Mouse (Mus musculus): ENCODE results near the gene Vwa3b.

Vwa3b gene

DNA sequence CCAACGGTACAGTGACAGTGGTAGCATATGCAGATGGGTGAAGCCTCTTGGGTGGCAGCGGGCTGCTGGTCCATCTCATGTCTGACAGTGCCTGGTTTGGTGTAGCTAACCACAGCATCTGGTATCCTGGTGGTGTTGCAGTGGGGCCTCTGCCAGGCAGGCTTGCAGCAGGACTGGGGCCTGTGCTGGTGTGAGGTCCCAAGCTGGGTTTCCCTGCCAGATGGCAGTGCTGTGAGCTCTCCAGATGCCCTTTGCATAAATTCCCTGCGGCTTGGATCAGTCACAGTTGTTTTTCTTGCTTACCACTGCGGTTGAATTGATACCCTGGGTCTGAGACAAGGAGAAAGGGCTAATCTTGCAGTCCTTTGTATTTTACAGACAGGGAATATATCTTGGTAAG lies 95.9 kb downstream of the Vwa3b start:
- DNase-seq (ENCODE audit: low read depth, low spot score), result peak; percentile 78

DNA sequence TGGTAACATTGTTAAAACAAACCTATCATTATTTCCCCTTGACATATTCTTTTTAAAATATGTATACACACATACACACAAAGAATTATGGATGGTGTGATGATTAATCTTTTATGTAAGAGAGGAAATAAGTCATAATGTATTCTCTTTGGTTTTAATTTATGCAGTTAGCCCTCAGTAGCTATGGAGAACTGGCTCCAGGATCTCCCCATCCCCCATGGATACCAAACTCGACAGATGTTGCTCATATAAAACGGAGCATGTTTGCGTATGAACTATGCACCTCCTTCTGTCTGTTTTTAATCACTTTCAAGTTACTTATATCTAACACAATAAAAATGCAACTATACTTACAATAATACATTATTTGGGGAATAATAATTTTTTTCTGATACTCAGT lies 96.4 kb downstream of the Vwa3b start:
- DNase-seq (ENCODE audit: low read depth, low spot score), result peak; percentile 36

DNA sequence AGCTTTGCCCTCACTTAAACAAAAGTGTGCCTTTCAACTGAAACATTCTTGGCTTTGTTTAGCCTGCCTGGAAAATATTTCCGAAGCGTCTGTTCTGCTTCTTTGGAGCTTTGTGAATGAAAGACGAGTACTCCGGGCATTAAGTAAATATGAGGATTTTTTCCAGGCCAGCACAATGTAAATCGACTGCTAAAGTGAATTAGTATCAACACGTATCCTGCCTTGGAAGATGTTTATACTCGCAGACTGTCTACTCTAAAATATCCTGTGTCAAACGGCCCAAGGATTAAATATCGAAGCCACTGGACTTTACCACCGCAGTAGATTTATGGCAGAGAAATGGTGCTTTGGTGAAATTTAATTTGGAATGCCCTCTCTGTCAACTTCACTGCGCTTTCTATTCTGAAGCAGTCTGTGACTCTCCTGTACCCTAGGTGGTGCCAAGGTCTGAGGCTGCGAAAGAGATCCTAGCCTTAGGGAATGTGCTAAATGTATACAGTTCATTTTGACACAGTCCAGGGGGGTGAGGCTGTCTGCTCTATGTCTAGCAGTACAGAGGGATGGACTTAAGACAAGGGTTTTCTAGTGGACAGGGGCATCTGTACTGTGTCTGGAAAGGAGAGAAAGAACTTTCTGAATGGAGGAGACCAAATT lies 98.4 kb downstream of the Vwa3b start:
- no peak for DNase-seq (ENCODE audit: low read depth, low spot score)

DNA sequence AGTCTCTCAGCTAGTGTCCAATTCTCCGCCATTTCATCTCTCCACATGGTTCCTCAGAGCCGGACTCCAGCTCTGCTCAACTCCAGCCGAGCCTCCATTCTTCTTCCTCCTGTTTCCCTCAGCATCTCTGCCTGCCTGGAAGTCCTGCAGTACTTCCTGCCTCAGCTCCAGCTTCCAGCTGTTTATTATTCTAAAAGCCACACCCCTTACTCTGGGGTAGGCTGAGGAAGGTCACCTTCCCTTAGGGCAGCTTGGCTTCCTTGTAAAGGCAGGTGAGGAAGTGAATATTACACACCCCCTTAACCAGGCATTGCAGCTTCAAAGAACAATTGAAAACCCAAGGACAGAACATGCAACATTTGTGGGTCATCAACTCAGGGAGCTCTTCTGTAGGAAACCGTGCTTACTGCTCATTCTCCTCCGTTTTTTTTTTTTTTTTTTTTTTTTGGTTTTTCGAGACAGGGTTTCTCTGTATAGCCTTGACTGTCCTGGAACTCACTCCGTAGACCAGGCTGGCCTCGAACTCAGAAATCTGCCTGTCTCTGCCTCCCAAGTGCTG lies 103.7 kb downstream of the Vwa3b start:
- no peak for DNase-seq (ENCODE audit: low read depth, low spot score)

DNA sequence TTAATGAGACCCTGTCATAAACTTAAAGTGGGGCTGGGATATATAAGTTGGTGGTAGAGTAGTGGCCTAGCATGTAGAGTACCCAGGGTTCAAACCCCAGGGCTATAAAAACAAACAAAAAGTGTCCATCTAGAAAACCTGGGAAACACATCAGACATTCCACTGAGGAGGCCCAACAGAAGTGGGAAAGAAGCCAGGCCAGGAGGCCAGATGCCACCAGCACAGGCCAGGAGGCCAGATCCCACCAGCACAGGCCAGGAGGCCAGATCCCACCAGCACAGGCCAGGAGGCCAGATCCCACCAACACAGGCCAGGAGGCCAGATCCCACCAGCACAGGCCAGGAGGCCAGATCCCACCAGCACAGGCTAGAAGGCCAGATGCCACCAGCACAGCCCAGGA lies 104.8 kb downstream of the Vwa3b start:
- DNase-seq (ENCODE audit: low read depth, low spot score), result no peak

DNA sequence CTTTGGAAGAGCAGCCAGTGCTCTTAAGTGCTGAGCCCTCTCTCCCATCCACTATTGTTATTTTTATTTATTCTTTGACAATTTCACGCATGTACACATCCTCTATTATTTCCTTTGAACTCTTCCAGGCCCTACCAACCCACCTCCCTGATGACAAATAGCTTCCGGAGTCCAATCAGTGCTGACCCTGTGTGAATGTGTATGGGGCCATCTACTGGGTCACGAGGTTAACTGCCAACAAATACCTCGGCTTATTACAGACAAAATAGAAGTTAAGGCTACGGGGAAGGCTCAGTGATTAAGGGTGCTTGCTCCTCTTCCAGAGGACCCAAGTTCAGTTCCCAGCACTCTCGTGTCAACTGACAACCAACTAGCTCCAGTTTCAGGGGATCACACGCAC lies 106.0 kb downstream of the Vwa3b start:
- no peak for DNase-seq (ENCODE audit: low read depth, low spot score)

DNA sequence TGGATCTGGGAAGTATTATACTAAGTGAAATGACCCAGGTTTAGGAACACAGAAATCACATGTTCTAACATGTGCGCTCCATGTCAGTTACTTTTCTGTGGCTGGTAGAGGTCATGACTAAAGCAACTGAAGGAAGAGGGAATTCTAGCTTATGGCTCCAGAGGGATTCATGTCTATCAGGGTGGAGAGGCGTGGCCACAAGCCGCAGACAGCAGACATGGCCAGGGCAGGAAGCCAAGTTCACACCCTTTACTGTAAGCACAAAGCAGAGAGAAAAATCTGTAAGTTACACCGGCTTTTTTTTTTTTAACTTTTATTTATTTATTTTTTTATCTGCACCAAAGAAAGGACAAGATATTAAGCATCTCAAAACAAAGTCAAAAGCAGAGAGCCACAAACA lies 119.6 kb downstream of the Vwa3b start:
- no peak for DNase-seq (ENCODE audit: low read depth, low spot score)

DNA sequence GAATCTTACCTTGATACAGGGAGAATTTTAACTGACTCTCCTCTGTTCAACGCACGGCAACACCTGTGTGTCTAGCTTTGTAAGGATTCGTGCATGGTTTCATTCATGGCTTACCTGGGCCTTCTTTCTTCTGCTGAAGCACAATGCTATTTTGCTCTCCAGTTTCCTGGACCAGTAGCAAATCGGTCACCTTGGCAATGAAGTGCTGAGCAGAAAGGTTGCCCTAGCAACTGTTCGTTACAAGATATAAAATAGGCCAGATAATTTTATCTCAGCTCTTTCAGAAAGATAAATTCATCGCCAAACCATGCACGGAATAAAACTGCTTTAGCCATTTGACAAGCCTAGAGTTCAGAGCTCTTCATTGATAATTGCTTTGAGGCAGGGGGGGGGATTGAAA lies 123.5 kb downstream of the Vwa3b start:
- DNase-seq (ENCODE audit: low read depth, low spot score), result no peak

DNA sequence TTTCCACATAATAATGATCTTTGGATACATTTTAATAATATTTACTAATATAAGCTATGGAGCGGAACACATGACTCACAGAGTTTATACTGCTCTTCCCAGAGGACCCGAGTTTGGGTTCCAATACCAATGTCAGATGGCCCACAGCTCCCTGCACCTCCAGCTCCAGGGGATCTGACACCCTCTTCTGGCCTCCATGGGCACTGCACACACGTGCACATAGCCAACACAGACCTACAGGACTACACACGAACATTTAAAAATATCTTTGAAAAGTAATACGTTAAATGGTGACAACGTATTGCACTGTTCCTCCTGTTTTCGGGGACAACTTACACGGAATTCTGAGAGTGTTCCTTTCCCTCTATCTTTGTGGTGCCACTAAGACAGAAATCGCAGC lies 125.5 kb downstream of the Vwa3b start:
- no peak for DNase-seq (ENCODE audit: low read depth, low spot score)

DNA sequence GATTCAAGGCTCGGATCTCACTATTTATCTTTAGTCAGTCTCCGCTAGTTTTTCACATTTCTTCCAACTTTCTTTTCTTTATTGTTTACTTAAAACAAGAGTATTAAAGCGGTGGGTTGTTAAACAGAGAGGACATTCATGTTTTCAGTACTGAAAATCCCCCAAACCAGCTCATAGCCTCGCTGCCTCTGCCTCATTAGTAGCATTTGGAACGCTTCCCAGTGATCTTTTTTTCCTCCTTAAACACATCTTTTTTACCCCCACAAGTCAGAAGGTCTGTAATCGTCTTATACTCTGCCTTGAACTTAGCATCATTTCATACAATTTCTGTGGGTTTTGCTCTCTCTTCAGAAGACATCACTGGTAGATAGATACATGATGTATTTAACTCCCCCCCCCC lies 139.7 kb downstream of the Vwa3b start:
- DNase-seq (ENCODE audit: low read depth, low spot score), result no peak

DNA sequence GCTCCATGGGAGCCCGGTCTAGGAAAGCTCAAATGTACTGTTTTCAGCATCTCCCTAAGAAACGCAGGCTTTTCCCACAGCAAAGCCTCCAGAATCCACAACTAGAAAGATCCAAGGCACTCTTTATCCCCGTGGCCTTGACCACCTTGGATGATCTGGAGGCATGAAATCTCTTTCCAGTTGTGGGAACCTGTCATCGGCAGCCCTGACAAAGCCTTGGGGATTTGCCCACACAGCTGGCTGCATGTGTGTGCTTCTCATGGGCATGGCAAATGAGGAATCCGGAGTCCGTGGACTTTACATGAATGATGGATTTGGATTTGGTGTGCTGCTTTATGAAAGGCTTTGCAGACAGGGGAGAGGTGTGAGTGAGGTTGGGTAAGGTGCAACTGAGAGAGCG lies 141.5 kb downstream of the Vwa3b start:
- peak; percentile 23 for DNase-seq (ENCODE audit: low read depth, low spot score)

DNA sequence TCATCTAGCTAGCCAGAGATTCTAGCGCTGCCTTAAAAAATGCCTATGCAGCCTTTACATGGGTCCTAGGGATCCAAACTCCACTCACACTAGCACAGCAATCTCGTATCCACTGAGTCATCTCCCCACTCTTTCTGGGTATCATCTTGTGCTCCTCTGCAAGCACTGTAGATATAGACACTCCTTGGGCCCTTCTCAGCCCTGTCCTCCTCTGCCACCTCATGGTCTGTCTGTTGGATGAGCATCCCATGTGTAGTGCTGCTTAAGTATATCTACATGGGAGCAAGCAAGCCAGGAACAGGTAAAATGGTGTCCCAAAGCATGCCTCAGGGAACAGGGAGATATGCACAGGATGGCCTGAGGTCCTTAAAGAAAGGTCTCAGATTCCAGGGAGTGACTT lies 151.5 kb downstream of the Vwa3b start:
- no peak for DNase-seq (ENCODE audit: low read depth, low spot score)

DNA sequence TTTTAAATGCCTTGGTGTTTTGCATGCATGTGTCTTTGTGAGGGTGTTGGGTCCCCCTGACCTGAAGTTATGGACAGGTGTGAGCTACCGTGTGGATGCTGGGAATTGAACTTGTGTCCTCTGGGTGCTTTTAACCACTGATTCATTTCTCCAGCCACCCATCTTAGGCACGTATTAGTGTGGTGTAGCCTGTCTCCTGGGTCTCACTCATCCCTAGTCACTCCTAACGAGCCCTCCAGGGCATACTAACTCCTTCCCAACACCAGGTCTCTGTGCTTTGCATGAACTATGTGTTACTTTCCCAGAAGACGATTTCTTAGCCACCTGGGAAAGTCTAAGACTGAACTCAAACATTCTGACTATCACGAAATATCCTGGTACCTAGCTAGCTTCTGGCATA lies 153.5 kb downstream of the Vwa3b start:
- no peak for DNase-seq (ENCODE audit: low read depth, low spot score)

DNA sequence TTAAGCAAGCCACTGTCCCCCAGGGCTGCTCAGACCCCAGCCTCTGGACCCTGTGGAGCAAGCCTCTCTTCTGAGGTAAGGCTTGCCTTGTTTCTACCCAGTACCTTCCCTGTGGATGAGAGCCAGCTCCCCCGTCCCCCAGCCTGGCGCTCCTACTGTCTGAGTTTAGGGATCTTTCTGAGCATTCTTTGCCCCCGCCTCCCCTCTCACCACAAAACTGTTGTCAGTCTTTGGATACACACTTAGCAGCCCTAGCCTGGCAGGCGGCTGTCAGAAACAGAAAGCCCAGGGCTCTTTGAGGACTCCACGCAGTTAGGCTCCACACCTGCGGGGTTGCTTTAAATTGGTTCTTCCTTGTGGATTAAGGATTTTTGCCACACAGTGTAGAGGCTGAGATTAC lies 160.7 kb downstream of the Vwa3b start:
- DNase-seq (ENCODE audit: low read depth, low spot score), result no peak

DNA sequence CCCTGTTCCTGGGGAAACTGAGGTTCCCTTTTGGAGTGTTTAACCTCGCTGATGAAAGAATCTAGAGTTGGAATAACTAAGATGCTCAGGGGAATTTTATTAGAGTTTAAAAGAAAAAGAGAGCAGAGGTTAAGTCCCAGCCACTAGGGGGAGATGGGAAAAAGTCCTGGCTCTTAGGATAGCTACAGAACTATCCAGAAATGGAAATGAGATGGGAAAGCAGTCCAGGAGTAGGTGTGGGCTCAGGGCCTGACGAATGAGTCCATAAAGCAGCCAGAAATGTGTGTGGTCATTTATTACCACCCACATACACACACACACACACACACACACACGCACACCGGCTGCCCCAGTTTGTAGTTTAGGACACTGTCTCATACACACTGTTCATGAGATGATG lies 168.2 kb downstream of the Vwa3b start:
- no peak for DNase-seq (ENCODE audit: low read depth, low spot score)

DNA sequence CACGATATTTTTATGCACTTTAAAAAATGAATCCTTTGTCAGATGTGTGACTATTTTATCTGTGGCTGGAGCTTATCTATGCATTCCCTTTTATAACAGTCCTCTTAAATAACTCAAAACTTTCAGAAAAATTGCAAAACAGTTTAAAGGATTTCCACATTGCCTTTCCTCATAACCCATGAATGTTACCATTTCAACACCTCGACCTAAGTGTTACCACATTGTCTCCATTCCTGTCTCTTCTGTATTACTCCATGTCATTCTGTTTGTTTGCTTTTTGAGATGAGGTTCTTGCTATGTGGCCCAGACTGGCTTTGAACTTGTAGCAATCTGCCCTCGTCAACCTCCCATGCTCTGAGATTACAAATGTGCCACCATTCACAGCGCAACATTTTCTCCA lies 175.0 kb downstream of the Vwa3b start:
- DNase-seq (ENCODE audit: low read depth, low spot score), result no peak

DNA sequence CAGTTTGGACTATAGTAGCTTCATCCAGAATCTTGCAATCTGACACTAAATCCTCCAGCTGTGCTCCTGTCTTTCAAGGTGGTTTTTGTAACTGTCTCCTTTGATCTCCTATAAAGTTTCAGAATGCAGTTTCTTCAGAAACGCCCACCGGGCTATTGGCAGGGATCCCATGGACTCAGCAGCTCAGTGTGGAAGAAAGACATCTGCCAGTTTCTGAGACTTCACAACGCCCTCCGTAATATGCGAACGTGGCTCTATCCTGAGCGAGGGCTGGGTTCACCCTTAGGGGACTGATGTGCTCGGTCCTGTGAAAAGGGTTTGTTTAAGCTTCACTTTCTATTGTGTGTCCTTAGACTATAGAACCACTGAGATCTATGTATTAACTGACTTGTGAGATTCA lies 181.3 kb downstream of the Vwa3b start:
- DNase-seq (ENCODE audit: low read depth, low spot score), result no peak

DNA sequence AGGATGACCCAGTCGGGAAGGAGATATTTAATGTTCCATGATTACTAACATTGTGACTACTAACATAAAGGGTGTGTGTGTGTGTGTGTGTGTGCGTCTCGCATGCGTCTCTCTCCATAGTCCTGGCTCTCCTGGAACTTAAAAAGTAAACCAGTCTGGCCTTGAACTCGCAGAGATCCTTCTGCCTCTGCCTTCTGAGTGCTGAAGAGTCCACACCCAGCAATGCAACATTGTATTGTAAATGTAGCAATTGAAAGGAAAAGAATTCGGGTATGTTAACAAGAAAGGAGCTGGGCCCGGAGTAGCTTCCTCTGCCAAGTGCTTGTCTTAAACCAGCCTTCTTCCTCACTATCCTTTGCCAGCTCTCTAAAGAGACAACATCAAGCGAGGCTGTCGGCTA lies 186.0 kb downstream of the Vwa3b start:
- no peak for DNase-seq (ENCODE audit: low read depth, low spot score)

DNA sequence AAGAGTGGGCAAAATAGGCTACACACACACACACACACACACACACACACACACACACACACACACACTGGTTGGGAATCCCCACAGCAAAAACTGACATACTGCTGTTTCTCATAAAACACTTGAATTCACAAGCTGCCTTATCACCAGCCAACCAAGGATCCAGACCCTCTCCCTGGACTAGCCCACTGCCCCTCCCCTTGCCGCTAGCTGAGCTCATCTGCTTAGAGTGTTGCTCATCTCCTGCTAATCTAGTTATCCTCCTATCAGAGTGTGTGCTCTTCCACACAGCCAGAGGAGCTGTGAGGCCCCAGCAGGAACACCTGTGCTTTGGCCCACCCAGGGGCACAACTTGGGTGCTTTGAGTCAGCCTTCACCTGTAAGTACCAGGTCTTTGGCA lies 187.7 kb downstream of the Vwa3b start, which contains the start of gene Cnga3:
Gene Cnga3, plus strand, starts transcription at position 291 of the 400 bp plus-strand sequence.
- DNase-seq (ENCODE audit: low read depth, low spot score), result no peak

DNA sequence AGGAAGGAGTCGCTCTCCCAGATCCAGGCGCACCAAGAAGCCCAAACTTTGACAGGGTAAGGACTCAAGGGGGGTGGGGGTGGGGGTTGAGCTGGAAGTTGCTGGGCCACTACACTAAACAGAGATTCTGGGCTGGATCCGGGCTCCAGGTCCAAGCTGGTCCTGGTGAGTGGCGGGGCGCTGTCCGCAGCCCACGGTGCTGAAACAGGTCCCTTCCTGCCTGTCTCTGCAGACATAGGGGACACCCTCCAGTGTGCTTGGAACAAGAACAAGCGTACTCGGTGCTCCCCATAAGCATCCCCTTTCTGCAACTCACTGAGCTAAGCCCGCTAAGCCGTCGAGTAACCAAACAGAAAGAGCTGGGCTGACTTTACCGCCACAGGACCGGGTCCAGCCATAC lies 192.0 kb downstream of the Vwa3b start:
- DNase-seq (ENCODE audit: low read depth, low spot score), result peak; percentile 46

DNA sequence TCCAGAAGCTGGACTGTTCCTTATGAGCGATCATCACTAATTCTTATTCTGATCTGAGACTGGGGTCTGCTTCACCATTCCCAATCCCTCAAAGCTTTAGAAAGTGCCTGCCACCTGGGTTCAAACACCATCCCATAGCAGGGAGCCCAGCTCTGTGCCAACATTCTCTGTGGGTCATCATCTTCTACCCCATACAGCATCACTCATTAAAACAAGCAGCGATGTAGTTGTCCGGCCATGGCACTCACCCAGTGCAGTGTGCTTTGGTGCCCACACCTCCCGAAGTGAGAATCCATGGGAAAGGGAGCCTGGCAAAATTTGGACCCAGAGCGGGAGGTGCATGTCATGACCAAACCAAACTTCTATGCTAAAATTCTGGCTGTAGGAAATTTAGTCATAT lies 193.2 kb downstream of the Vwa3b start:
- DNase-seq (ENCODE audit: low read depth, low spot score), result no peak

DNA sequence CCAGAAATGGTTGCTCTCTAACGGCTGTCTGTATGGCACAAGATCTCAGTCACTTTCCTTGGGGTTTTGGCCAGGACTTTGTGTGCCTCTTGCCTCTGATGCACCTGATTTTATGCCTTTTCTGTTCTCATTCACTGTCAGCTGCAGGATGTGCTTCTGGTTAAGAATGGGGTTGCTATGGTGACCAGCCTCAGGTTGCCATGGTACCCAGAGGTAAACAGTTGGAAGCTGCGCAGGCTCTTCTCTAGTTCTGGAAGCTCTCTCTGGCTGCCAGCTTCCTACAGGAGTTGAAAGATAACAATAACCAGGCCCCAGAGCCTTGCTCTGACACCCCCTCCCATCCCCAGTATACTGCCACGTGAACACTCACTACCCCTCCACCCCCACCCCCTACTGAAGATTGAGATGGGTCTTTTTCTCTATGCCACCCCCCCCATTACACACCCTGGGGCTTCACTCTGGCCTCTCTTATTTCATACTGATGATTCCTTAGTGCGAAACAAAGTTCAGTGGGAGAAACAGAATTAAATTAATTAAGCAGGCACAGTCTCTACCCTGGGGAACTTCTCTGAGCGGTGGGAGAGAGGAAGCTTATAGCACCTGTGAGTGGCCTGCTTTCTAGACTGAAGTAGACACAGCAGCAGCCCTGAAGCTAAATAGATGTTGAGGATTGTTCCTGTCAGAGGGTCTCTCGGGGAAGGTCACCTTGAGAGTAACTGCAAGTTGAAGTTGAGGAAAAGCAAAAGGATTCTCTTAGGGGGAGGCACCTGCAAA lies 193.9 kb downstream of the Vwa3b start:
- peak; percentile 69 for DNase-seq (ENCODE audit: low read depth, low spot score)

DNA sequence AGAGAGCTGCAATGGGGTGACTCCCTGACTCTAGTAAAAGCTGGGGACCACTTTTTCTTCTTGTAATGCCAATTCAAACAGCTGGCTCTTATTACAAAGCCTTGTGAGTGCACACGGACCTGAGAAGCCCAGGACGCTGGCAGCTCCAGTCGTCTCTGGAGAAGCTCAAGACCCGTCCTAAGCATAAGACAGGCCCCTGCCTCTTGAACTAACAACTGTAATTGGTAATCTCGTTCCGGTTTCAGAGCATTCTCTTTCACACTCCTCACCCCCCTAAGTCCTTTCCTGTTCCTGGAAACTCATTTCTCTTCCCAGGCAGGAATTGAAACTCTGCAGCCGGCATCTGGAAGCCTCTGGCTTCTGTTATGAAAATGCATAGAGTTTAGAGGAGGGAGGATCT lies 195.6 kb downstream of the Vwa3b start:
- no peak for DNase-seq (ENCODE audit: low read depth, low spot score)

All from forelimb bud, embryonic 11.5 days (tissue).